Mouse (Mus musculus): ENCODE data around the gene Bbs2. TPM values are rescaled to one million over a fixed set of nuclear protein-coding genes. Genes with fewer than 3 reads are reported as not detected.

Bbs2 gene
- polyA plus RNA-seq, 1 experiment from 2014 or later = 6.8 TPM

- no peak overlapping the region for H3K4me2 ChIP-seq (ENCODE audit: low read depth, low read length)
- no peaks in the 10 kb centered on the region for H3K27me3 ChIP-seq (replicated peaks; ENCODE audit: control insufficient read depth, insufficient read depth, low read length)
- 83% methylated on average over 6 of the region's 6 CpGs for WGBS
- H3K4me3 ChIP-seq (ENCODE audit: low read length) = no peak overlapping the region
- no peaks in the 10 kb centered on the region for H3K4me1 ChIP-seq (ENCODE audit: control insufficient read depth, insufficient read depth, low read length)
- no peak for ATAC-seq
- H3K36me3 ChIP-seq (ENCODE audit: control insufficient read depth, insufficient read depth, low read length) = no peaks in the 10 kb centered on the region
- H3K9ac ChIP-seq (ENCODE audit: low read depth, low read length) = no peak overlapping the region
- no peak overlapping the region for H3K27ac ChIP-seq (ENCODE audit: low read length)
- H3K9me3 ChIP-seq (ENCODE audit: control insufficient read depth, low read length) = no peaks in the 10 kb centered on the region
Measured at GRCm38 (mm10) chr8:94129133-94129789, 30.5 kb upstream of the Bbs2 start.

DNA sequence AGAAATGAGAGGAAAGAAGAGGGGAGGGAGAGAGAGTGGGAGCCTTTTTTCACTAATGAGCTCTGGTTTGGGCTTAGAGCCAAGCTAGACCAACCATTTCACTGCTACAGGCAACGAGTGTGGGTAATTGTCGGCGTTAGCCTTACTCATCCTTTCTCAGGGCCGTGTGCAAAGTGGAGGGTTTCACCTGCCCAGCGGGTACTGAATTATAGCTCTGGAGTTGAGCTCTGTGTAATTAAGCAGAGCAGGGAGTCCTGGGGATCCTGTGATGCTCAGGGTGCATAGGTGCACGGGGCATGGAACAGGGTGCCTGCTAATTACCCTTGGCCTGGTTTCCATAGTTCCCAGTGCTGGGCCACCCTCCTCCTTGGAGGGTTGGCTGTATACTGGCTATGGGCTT lies 29.0 kb upstream of the Bbs2 start:
- no peak for ATAC-seq
- no peak overlapping the region for H3K4me2 ChIP-seq (ENCODE audit: low read depth, low read length)
- no peak overlapping the region for H3K9ac ChIP-seq (ENCODE audit: low read depth, low read length)
- H3K4me3 ChIP-seq (ENCODE audit: low read length) = no peak overlapping the region
- WGBS = 75% methylated on average over 6 of the region's 6 CpGs
- no peaks in the 10 kb centered on the region for H3K4me1 ChIP-seq (ENCODE audit: control insufficient read depth, insufficient read depth, low read length)
- no peaks in the 10 kb centered on the region for H3K36me3 ChIP-seq (ENCODE audit: control insufficient read depth, insufficient read depth, low read length)
- H3K27me3 ChIP-seq (replicated peaks; ENCODE audit: control insufficient read depth, insufficient read depth, low read length) = no peaks in the 10 kb centered on the region
- no peak overlapping the region for H3K27ac ChIP-seq (ENCODE audit: low read length)
- no peaks in the 10 kb centered on the region for H3K9me3 ChIP-seq (ENCODE audit: control insufficient read depth, low read length)

DNA sequence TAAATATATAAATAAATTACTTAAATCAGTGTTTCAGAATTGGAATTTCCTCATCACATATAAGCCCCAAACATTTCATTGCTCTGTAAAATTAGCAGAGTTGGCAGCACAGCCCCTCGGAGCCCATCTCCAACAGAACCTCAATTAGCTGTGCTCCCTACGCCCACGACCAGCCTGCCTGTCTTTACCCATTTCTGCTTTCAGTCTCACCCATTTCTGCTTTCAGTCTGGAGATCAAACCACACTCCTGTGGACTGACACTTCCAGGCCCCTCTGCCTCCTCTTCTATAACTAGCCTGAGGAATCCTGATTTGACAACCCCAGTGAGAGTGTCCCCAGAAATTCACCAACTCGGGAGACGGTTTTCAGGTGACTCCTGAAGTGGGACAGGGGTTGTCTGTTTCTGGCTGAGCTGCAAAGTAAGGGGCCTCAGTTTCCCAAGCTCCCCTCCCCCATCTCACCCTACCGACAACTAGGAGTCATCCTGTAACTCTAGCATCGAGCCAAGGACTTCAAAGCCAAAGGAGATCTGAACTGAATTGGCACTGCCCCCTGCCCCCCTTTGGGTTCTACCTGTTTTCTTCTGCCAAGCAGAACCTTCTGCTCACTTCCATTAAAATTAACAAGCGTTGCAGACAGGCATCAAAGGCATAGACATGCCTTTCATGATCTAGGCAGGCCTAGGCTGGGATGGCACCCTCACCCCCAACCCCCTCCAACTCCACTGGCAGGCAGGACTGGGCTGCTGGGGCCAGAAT lies 24.2 kb upstream of the Bbs2 start:
- no peak for ATAC-seq
- WGBS = 42% methylated on average over 8 of the region's 8 CpGs
- no peak overlapping the region for H3K4me3 ChIP-seq (ENCODE audit: low read length)
- H3K9me3 ChIP-seq (ENCODE audit: control insufficient read depth, low read length) = no peaks in the 10 kb centered on the region
- no peaks in the 10 kb centered on the region for H3K36me3 ChIP-seq (ENCODE audit: control insufficient read depth, insufficient read depth, low read length)
- H3K9ac ChIP-seq (ENCODE audit: low read depth, low read length) = no peak overlapping the region
- no peaks in the 10 kb centered on the region for H3K4me1 ChIP-seq (ENCODE audit: control insufficient read depth, insufficient read depth, low read length)
- no peak overlapping the region for H3K27ac ChIP-seq (ENCODE audit: low read length)
- H3K27me3 ChIP-seq (replicated peaks; ENCODE audit: control insufficient read depth, insufficient read depth, low read length) = no peaks in the 10 kb centered on the region
- no peak overlapping the region for H3K4me2 ChIP-seq (ENCODE audit: low read depth, low read length)

DNA sequence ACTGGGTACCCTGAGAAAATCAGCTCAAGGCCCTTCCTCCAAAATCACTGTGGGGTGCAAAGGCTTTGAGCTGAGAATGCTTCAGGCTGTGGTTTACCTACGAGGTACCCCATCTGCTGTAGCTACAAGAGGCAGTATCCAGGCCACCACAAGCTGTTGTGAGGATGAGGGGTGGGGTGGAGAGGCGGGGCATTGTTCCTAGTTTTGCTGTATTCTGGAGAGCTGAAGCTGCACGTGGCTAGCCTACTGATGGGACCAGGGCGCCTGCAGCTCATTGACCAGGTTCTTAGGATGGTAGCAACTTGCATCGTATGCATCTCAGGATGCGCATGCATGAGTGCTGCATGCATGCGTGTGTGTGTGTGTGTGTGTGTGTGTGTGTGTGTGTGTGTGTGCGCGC lies 22.9 kb upstream of the Bbs2 start:
- ATAC-seq = no peak
- Histone ChIP-seq H3K36me3 (ENCODE audit: control insufficient read depth, insufficient read depth, low read length) (no peaks in the 10 kb centered on the region), H3K9ac (ENCODE audit: low read depth, low read length) (no peak overlapping the region), H3K4me2 (ENCODE audit: low read depth, low read length) (no peak overlapping the region), H3K4me1 (ENCODE audit: control insufficient read depth, insufficient read depth, low read length) (no peaks in the 10 kb centered on the region), H3K27me3 (replicated peaks; ENCODE audit: control insufficient read depth, insufficient read depth, low read length) (no peaks in the 10 kb centered on the region), H3K27ac (ENCODE audit: low read length) (no peak overlapping the region), H3K4me3 (ENCODE audit: low read length) (no peak overlapping the region), H3K9me3 (ENCODE audit: control insufficient read depth, low read length) (no peaks in the 10 kb centered on the region)
- 83% methylated on average over 9 of the region's 9 CpGs for WGBS

DNA sequence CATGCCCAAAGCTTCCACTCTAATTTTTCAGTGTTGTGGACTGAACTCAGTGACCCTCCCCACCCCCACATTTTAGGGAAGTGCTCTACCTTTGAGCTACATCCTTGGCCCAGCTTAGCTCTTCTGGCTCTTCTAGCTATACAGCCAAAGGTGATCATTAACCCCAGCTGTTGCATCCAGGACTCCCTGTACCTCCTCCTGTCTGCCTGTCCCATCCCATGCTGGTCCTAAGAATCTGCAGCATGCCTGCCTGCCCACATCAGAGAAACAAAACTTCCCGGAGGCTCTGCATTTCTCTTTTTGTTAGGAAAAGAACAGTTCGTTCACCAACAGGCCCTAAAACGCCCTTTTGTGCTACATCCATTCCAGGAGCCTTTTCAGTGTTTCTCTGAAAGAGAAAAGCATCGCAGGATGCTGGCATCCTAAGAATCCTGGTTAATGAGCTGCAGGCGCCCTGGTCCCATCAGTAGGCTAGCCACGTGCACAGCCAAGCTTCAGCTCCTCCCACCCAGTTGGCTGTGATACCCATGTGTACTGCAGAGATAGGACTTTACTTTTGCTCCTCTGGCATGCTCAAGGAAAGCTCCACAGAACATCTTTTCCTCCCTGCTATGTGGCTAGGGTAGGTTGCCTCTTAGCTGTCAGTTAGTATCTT lies 20.2 kb upstream of the Bbs2 start:
- Histone ChIP-seq H3K27ac (ENCODE audit: low read length) (no peak overlapping the region), H3K36me3 (ENCODE audit: control insufficient read depth, insufficient read depth, low read length) (no peaks in the 10 kb centered on the region), H3K27me3 (replicated peaks; ENCODE audit: control insufficient read depth, insufficient read depth, low read length) (no peaks in the 10 kb centered on the region), H3K4me2 (ENCODE audit: low read depth, low read length) (no peak overlapping the region), H3K4me1 (ENCODE audit: control insufficient read depth, insufficient read depth, low read length) (no peaks in the 10 kb centered on the region), H3K9me3 (ENCODE audit: control insufficient read depth, low read length) (no peaks in the 10 kb centered on the region), H3K4me3 (ENCODE audit: low read length) (no peak overlapping the region), H3K9ac (ENCODE audit: low read depth, low read length) (no peak overlapping the region)
- WGBS = 12% methylated on average over 6 of the region's 6 CpGs
- ATAC-seq = no peak

GRCm38 (mm10) chr8:94113972-94114371 lies 15.2 kb upstream of the Bbs2 start:
- Histone ChIP-seq H3K9ac (ENCODE audit: low read depth, low read length) (no peak overlapping the region), H3K9me3 (ENCODE audit: control insufficient read depth, low read length) (no peaks in the 10 kb centered on the region), H3K27me3 (replicated peaks; ENCODE audit: control insufficient read depth, insufficient read depth, low read length) (no peaks in the 10 kb centered on the region), H3K36me3 (ENCODE audit: control insufficient read depth, insufficient read depth, low read length) (no peaks in the 10 kb centered on the region), H3K4me3 (ENCODE audit: low read length) (no peak overlapping the region), H3K27ac (ENCODE audit: low read length) (no peak overlapping the region), H3K4me2 (ENCODE audit: low read depth, low read length) (no peak overlapping the region), H3K4me1 (ENCODE audit: control insufficient read depth, insufficient read depth, low read length) (no peaks in the 10 kb centered on the region)
- WGBS = 82% methylated on average over 2 of the region's 2 CpGs
- no peak for ATAC-seq

- WGBS = 58% methylated on average over 1 of the region's 1 CpGs
Measured at GRCm38 (mm10) chr8:94113435-94113834, 14.7 kb upstream of the Bbs2 start.

GRCm38 (mm10) chr8:94110526-94111177 lies 11.9 kb upstream of the Bbs2 start:
- WGBS = 55% methylated on average over 6 of the region's 6 CpGs
- ATAC-seq = no peak
- Histone ChIP-seq H3K27me3 (replicated peaks; ENCODE audit: control insufficient read depth, insufficient read depth, low read length) (no peaks in the 10 kb centered on the region), H3K27ac (ENCODE audit: low read length) (no peak overlapping the region), H3K4me1 (ENCODE audit: control insufficient read depth, insufficient read depth, low read length) (no peaks in the 10 kb centered on the region), H3K4me2 (ENCODE audit: low read depth, low read length) (no peak overlapping the region), H3K9me3 (ENCODE audit: control insufficient read depth, low read length) (no peaks in the 10 kb centered on the region), H3K9ac (ENCODE audit: low read depth, low read length) (no peak overlapping the region), H3K4me3 (ENCODE audit: low read length) (no peak overlapping the region), H3K36me3 (ENCODE audit: control insufficient read depth, insufficient read depth, low read length) (no peaks in the 10 kb centered on the region)

More at GRCm38 (mm10) chr8:94113435-94113834, 14.7 kb upstream of the Bbs2 start:
- Histone ChIP-seq H3K9ac (ENCODE audit: low read depth, low read length) (no peak overlapping the region), H3K4me1 (ENCODE audit: control insufficient read depth, insufficient read depth, low read length) (no peaks in the 10 kb centered on the region), H3K4me3 (ENCODE audit: low read length) (no peak overlapping the region), H3K9me3 (ENCODE audit: control insufficient read depth, low read length) (no peaks in the 10 kb centered on the region), H3K27ac (ENCODE audit: low read length) (no peak overlapping the region), H3K27me3 (replicated peaks; ENCODE audit: control insufficient read depth, insufficient read depth, low read length) (no peaks in the 10 kb centered on the region), H3K36me3 (ENCODE audit: control insufficient read depth, insufficient read depth, low read length) (no peaks in the 10 kb centered on the region), H3K4me2 (ENCODE audit: low read depth, low read length) (no peak overlapping the region)
- no peak for ATAC-seq

GRCm38 (mm10) chr8:94109835-94110234 lies 11.1 kb upstream of the Bbs2 start:
- 76% methylated on average over 5 of the region's 5 CpGs for WGBS
- Histone ChIP-seq H3K36me3 (ENCODE audit: control insufficient read depth, insufficient read depth, low read length) (no peaks in the 10 kb centered on the region), H3K27me3 (replicated peaks; ENCODE audit: control insufficient read depth, insufficient read depth, low read length) (no peaks in the 10 kb centered on the region), H3K9me3 (ENCODE audit: control insufficient read depth, low read length) (no peaks in the 10 kb centered on the region), H3K4me2 (ENCODE audit: low read depth, low read length) (no peak overlapping the region), H3K4me3 (ENCODE audit: low read length) (no peak overlapping the region), H3K4me1 (ENCODE audit: control insufficient read depth, insufficient read depth, low read length) (no peaks in the 10 kb centered on the region), H3K27ac (ENCODE audit: low read length) (no peak overlapping the region), H3K9ac (ENCODE audit: low read depth, low read length) (no peak overlapping the region)
- no peak for ATAC-seq

All from intestine, embryonic 16.5 days (tissue).